In the genomic region with DNA sequence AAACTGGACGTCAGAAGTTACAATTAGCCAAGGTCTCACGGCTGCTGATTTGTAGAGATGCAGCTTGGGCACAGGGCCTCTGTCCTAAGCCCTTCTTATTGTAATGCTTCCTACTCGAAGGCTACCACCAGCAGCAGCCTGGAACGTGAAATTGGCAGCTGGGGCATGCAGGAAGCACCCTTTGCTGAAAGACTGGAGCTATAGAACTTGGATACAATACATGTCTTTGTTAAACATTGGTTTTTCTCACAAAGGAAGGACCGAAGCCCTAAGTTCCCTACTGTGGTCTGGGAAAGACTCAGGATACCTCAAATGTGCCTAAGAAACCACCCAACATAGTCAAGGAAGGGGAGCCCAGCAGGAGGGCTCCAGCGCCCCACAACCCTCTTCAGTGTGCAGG, we compare ENCODE assay signal across 1 mouse cellular context.
TF ChIP-seq lines count a peak whose summit lies in the region.

No protein-coding gene starts in this region.

TF ChIP-seq in MEL, 35 proteins besides CTCF, POLR2A, EP300 and RAD21:
- TF ChIP-seq MXI1 (IDR thresholded peaks at IDR 0.05; ENCODE audit: low read depth, low read length), result no peak
- 0 out of 2 replicates have a peak, but pooled peaks have one; percentile 3 for TF ChIP-seq CHD1 (IDR thresholded peaks at IDR 0.05; ENCODE audit: low read depth, low read length)
TF ChIP-seq in MEL: peak in this region for 1.
